Mouse (Mus musculus): ENCODE measurements around the gene Nav3. TPM values are rescaled to one million over a fixed set of nuclear protein-coding genes. Genes with fewer than 3 reads are reported as not detected.

The Nav3 gene
- total RNA-seq, 2 experiments from 2014 or later: not detected

GRCm38 (mm10) chr10:109950296-109950695 lies 505.7 kb downstream of the Nav3 start:
- no peak for ATAC-seq (replicated peaks; ENCODE audit: low FRiP score, poor library complexity, severe bottlenecking)

GRCm38 (mm10) chr10:109929319-109929622 lies 526.7 kb downstream of the Nav3 start:
- ATAC-seq (replicated peaks; ENCODE audit: low FRiP score, poor library complexity, severe bottlenecking): no peak

- no peak for ATAC-seq (replicated peaks; ENCODE audit: low FRiP score, poor library complexity, severe bottlenecking)
Measured at GRCm38 (mm10) chr10:109928547-109929318, 527.3 kb downstream of the Nav3 start.

- ATAC-seq (replicated peaks; ENCODE audit: low FRiP score, poor library complexity, severe bottlenecking): no peak
Measured at GRCm38 (mm10) chr10:109926149-109926548, 529.9 kb downstream of the Nav3 start.

GRCm38 (mm10) chr10:109924136-109924535 lies 531.9 kb downstream of the Nav3 start:
- ATAC-seq (replicated peaks; ENCODE audit: low FRiP score, poor library complexity, severe bottlenecking): no peak

GRCm38 (mm10) chr10:109921368-109921767 lies 534.6 kb downstream of the Nav3 start:
- ATAC-seq (replicated peaks; ENCODE audit: low FRiP score, poor library complexity, severe bottlenecking): no peak

GRCm38 (mm10) chr10:109920607-109921187 lies 535.3 kb downstream of the Nav3 start:
- ATAC-seq (replicated peaks; ENCODE audit: low FRiP score, poor library complexity, severe bottlenecking): no peak

GRCm38 (mm10) chr10:109919515-109919914 lies 536.5 kb downstream of the Nav3 start:
- ATAC-seq (replicated peaks; ENCODE audit: low FRiP score, poor library complexity, severe bottlenecking): no peak

GRCm38 (mm10) chr10:109907206-109907605 lies 548.8 kb downstream of the Nav3 start:
- ATAC-seq (replicated peaks; ENCODE audit: low FRiP score, poor library complexity, severe bottlenecking): no peak

- ATAC-seq (replicated peaks; ENCODE audit: low FRiP score, poor library complexity, severe bottlenecking): no peak
Measured at GRCm38 (mm10) chr10:109906413-109906785, 549.6 kb downstream of the Nav3 start.

- no peak for ATAC-seq (replicated peaks; ENCODE audit: low FRiP score, poor library complexity, severe bottlenecking)
Measured at GRCm38 (mm10) chr10:109905649-109906412, 550.2 kb downstream of the Nav3 start.

GRCm38 (mm10) chr10:109904841-109905240 lies 551.2 kb downstream of the Nav3 start:
- no peak for ATAC-seq (replicated peaks; ENCODE audit: low FRiP score, poor library complexity, severe bottlenecking)

- no peak for ATAC-seq (replicated peaks; ENCODE audit: low FRiP score, poor library complexity, severe bottlenecking)
Measured at GRCm38 (mm10) chr10:109903701-109904555, 552.1 kb downstream of the Nav3 start.

- ATAC-seq (replicated peaks; ENCODE audit: low FRiP score, poor library complexity, severe bottlenecking): no peak
Measured at GRCm38 (mm10) chr10:109903241-109903640, 552.8 kb downstream of the Nav3 start.

- ATAC-seq (replicated peaks; ENCODE audit: low FRiP score, poor library complexity, severe bottlenecking): no peak
Measured at GRCm38 (mm10) chr10:109889171-109889475, 566.9 kb downstream of the Nav3 start.

- no peak for ATAC-seq (replicated peaks; ENCODE audit: low FRiP score, poor library complexity, severe bottlenecking)
Measured at GRCm38 (mm10) chr10:109888355-109889170, 567.4 kb downstream of the Nav3 start.

GRCm38 (mm10) chr10:109887160-109887559 lies 568.8 kb downstream of the Nav3 start:
- no peak for ATAC-seq (replicated peaks; ENCODE audit: low FRiP score, poor library complexity, severe bottlenecking)

GRCm38 (mm10) chr10:109876107-109876506 lies 579.9 kb downstream of the Nav3 start:
- ATAC-seq (replicated peaks; ENCODE audit: low FRiP score, poor library complexity, severe bottlenecking): no peak

- ATAC-seq (replicated peaks; ENCODE audit: low FRiP score, poor library complexity, severe bottlenecking): no peak
Measured at GRCm38 (mm10) chr10:109875312-109875830, 580.6 kb downstream of the Nav3 start.
